Mouse (Mus musculus) olfactory bulb, adult 2 months (tissue): ENCODE results near the gene Galnt10. TPM values are rescaled to one million over a fixed set of nuclear protein-coding genes. Genes with fewer than 3 reads are reported as not detected.

Source experiments
- H3K27ac ChIP-seq: fragments of 200-500 bp; 2 replicates; pipeline ENCODE4 v1.5.1; 2012; ENCODE audit warnings: low read depth, low read length; ENCODE audit not compliant: insufficient read depth
- H3K4me1 ChIP-seq: fragments of 200-500 bp; 2 replicates; pipeline ENCODE4 v1.6.1; 2012; ENCODE audit warnings: low read length; ENCODE audit not compliant: control insufficient read depth, insufficient read depth
- H3K4me3 ChIP-seq: fragments of 200-500 bp; 2 replicates; pipeline ENCODE4 v1.5.1; 2012; ENCODE audit warnings: mild to moderate bottlenecking, low read depth, low read length, moderate library complexity; ENCODE audit not compliant: insufficient read depth
- CTCF ChIP-seq: fragments of 200-500 bp; IDR thresholded peaks from 2 replicates; pipeline ENCODE4 v1.5.1; 2012; ENCODE audit warnings: low read depth, mild to moderate bottlenecking, low read length, moderate library complexity; ENCODE audit not compliant: insufficient read depth
- POLR2A ChIP-seq: fragments of 200-500 bp; IDR thresholded peaks from 2 replicates; pipeline ENCODE4 v1.6.1; 2012; ENCODE audit warnings: mild to moderate bottlenecking, low read depth, low read length, moderate library complexity; ENCODE audit not compliant: insufficient read depth
- WGBS: fragments of 180-500 bp; shearing (Covaris S2); methylation state at CpG from one replicate; pipeline ENCODE4 v1.1.7; 2018; 5-methylcytosine and 5-hydroxymethylcytosine counted together
- polyA plus RNA-seq: library from polyadenylated mRNA; stranded (reverse); fragments of >200 nt; gene quantifications from 2 replicates; pipeline ENCODE4 v1.2.4, GENCODE M21; 2012; ENCODE audit warnings: low replicate concordance; ENCODE audit not compliant: missing spikeins, insufficient read depth, insufficient read length

Galnt10 gene
- polyA plus RNA-seq, 1 experiment, result not detected

GRCm38 (mm10) chr11:57719631-57720030 lies 74.4 kb downstream of the Galnt10 start:
- Histone ChIP-seq H3K4me3 (no peak overlapping the region), H3K27ac (no peak overlapping the region), H3K4me1 (no peaks in the 10 kb centered on the region)
- TF ChIP-seq POLR2A (no peak), CTCF (no peak)
- WGBS, result 62% methylated on average over 7 of the region's 7 CpGs

GRCm38 (mm10) chr11:57720076-57720475 lies 74.8 kb downstream of the Galnt10 start:
- no peak overlapping the region for H3K27ac ChIP-seq
- H3K4me1 ChIP-seq, result no peaks in the 10 kb centered on the region
- H3K4me3 ChIP-seq, result no peak overlapping the region
- TF ChIP-seq CTCF, result no peak
- no peak for TF ChIP-seq POLR2A
- 82% methylated on average over 6 of the region's 6 CpGs for WGBS

- WGBS, result 86% methylated on average over 5 of the region's 5 CpGs
- H3K4me1 ChIP-seq, result peaks cover 6% of the 10 kb centered on the region
- no peak overlapping the region for H3K27ac ChIP-seq
- TF ChIP-seq POLR2A (no peak), CTCF (no peak)
- no peak overlapping the region for H3K4me3 ChIP-seq
These were observed 79.7 kb downstream of the Galnt10 start for GRCm38 (mm10) chr11:57724791-57725463.

- Histone ChIP-seq H3K4me1 (peaks cover 6% of the 10 kb centered on the region), H3K27ac (no peak overlapping the region), H3K4me3 (no peak overlapping the region)
- 88% methylated on average over 4 of the region's 4 CpGs for WGBS
- TF ChIP-seq CTCF (no peak), POLR2A (no peak)
These were observed 80.7 kb downstream of the Galnt10 start for GRCm38 (mm10) chr11:57725926-57726325.

GRCm38 (mm10) chr11:57727303-57727969 lies 82.2 kb downstream of the Galnt10 start:
- Histone ChIP-seq H3K4me3 (no peak overlapping the region), H3K4me1 (peaks cover 6% of the 10 kb centered on the region)
- no peak for TF ChIP-seq POLR2A
- TF ChIP-seq CTCF, result no peak

GRCm38 (mm10) chr11:57732410-57733281 lies 87.4 kb downstream of the Galnt10 start:
- 69% methylated on average over 10 of the region's 10 CpGs for WGBS
- Histone ChIP-seq H3K4me3 (no peak overlapping the region), H3K27ac (no peak overlapping the region), H3K4me1 (peaks cover 11% of the 10 kb centered on the region)
- TF ChIP-seq CTCF (no peak), POLR2A (no peak)

More at GRCm38 (mm10) chr11:57727303-57727969, 82.2 kb downstream of the Galnt10 start:
- H3K27ac ChIP-seq, result no peak overlapping the region
- 57% methylated on average over 9 of the region's 9 CpGs for whole genome bisulfite sequencing

GRCm38 (mm10) chr11:57747294-57748080 lies 102.2 kb downstream of the Galnt10 start:
- 54% methylated on average over 19 of the region's 19 CpGs for WGBS
- TF ChIP-seq POLR2A, result no peak
- peak; percentile 37; the same call in 1 of the 2 replicates for TF ChIP-seq CTCF
- no peak overlapping the region for H3K27ac ChIP-seq
- H3K4me1 ChIP-seq, result peaks cover 29% of the 10 kb centered on the region
- H3K4me3 ChIP-seq, result no peak overlapping the region

- Histone ChIP-seq H3K4me3 (no peak overlapping the region), H3K4me1 (peaks cover 28% of the 10 kb centered on the region), H3K27ac (no peak overlapping the region)
- WGBS, result 52% methylated on average over 14 of the region's 14 CpGs
- no peak for TF ChIP-seq CTCF
These were observed 108.4 kb downstream of the Galnt10 start for GRCm38 (mm10) chr11:57753538-57754203.
